Mouse (Mus musculus): Measurements from ENCODE around the gene Cdh13. TPM values are rescaled to one million over a fixed set of nuclear protein-coding genes. Genes with fewer than 3 reads are reported as not detected.

Cdh13 gene
- polyA plus RNA-seq, 1 experiment from 2014 or later, result 18.2 TPM

GRCm38 (mm10) chr8:118272493-118272892 is 11.0 kb upstream of the Cdh13 start:
- Histone ChIP-seq H3K9me3 (ENCODE audit: control insufficient read depth, low read length) (no peaks in the 10 kb centered on the region), H3K9ac (ENCODE audit: low read length) (no peak overlapping the region), H3K27ac (ENCODE audit: low read depth) (no peak overlapping the region), H3K4me3 (ENCODE audit: low read depth, low read length) (no peak overlapping the region), H3K27me3 (replicated peaks; ENCODE audit: control insufficient read depth, insufficient read depth, low read length) (no peaks in the 10 kb centered on the region), H3K4me1 (replicated peaks; ENCODE audit: control insufficient read depth, insufficient read depth, low read length) (no peaks in the 10 kb centered on the region; the same call in 1 of the 2 replicates), H3K4me2 (ENCODE audit: low read length) (no peak overlapping the region), H3K36me3 (ENCODE audit: control insufficient read depth, insufficient read depth, low read length) (no peaks in the 10 kb centered on the region)
- 74% methylated on average over 1 of the region's 1 CpGs for WGBS
- DNase-seq (ENCODE audit: low spot score), result no peak
- ATAC-seq (replicated peaks; ENCODE audit: low FRiP score, low TSS enrichment, low read depth), result no peak

- H3K9me3 ChIP-seq (ENCODE audit: control insufficient read depth, low read length), result no peaks in the 10 kb centered on the region
- no peak overlapping the region for H3K27ac ChIP-seq (ENCODE audit: low read depth)
- H3K4me1 ChIP-seq (replicated peaks; ENCODE audit: control insufficient read depth, insufficient read depth, low read length), result no peaks in the 10 kb centered on the region; the same call in 1 of the 2 replicates
- no peak overlapping the region for H3K4me2 ChIP-seq (ENCODE audit: low read length)
- no peaks in the 10 kb centered on the region for H3K36me3 ChIP-seq (ENCODE audit: control insufficient read depth, insufficient read depth, low read length)
- H3K9ac ChIP-seq (ENCODE audit: low read length), result no peak overlapping the region
- DNase-seq (ENCODE audit: low spot score), result no peak
- WGBS, result 80% methylated on average over 9 of the region's 9 CpGs
- no peaks in the 10 kb centered on the region for H3K27me3 ChIP-seq (replicated peaks; ENCODE audit: control insufficient read depth, insufficient read depth, low read length)
- no peak overlapping the region for H3K4me3 ChIP-seq (ENCODE audit: low read depth, low read length)
- no peak for ATAC-seq (replicated peaks; ENCODE audit: low FRiP score, low TSS enrichment, low read depth)
Observed at GRCm38 (mm10) chr8:118274243-118274642, 9.3 kb upstream of the Cdh13 start.

- 18% methylated on average over 4 of the region's 4 CpGs for WGBS
- ATAC-seq (replicated peaks; ENCODE audit: low FRiP score, low TSS enrichment, low read depth), result no peak
- no peak overlapping the region for H3K4me2 ChIP-seq (ENCODE audit: low read length)
- H3K4me3 ChIP-seq (ENCODE audit: low read depth, low read length), result no peak overlapping the region
- no peaks in the 10 kb centered on the region for H3K36me3 ChIP-seq (ENCODE audit: control insufficient read depth, insufficient read depth, low read length)
- DNase-seq (ENCODE audit: low spot score), result peak; percentile 87
- H3K27me3 ChIP-seq (replicated peaks; ENCODE audit: control insufficient read depth, insufficient read depth, low read length), result no peaks in the 10 kb centered on the region
- H3K9ac ChIP-seq (ENCODE audit: low read length), result no peak overlapping the region
- H3K27ac ChIP-seq (ENCODE audit: low read depth), result no peak overlapping the region
- H3K4me1 ChIP-seq (replicated peaks; ENCODE audit: control insufficient read depth, insufficient read depth, low read length), result no peaks in the 10 kb centered on the region; the same call in 1 of the 2 replicates
- no peaks in the 10 kb centered on the region for H3K9me3 ChIP-seq (ENCODE audit: control insufficient read depth, low read length)
Observed at GRCm38 (mm10) chr8:118274688-118275087, 8.8 kb upstream of the Cdh13 start.

- Histone ChIP-seq H3K9ac (ENCODE audit: low read length) (peak overlapping the region; percentile 53), H3K27me3 (replicated peaks; ENCODE audit: control insufficient read depth, insufficient read depth, low read length) (peaks cover 25% of the 10 kb centered on the region), H3K4me2 (ENCODE audit: low read length) (peak overlapping the region; percentile 87), H3K27ac (ENCODE audit: low read depth) (peak overlapping the region; percentile 22; the same call in 1 of the 2 replicates), H3K9me3 (ENCODE audit: control insufficient read depth, low read length) (no peaks in the 10 kb centered on the region), H3K4me1 (replicated peaks; ENCODE audit: control insufficient read depth, insufficient read depth, low read length) (peaks cover 10% of the 10 kb centered on the region; the same call in 1 of the 2 replicates), H3K4me3 (ENCODE audit: low read depth, low read length) (peak overlapping the region; percentile 55), H3K36me3 (ENCODE audit: control insufficient read depth, insufficient read depth, low read length) (no peaks in the 10 kb centered on the region)
- 2% methylated on average over 45 of the region's 46 CpGs for WGBS
- ATAC-seq (replicated peaks; ENCODE audit: low FRiP score, low TSS enrichment, low read depth) (peak; percentile 59; the same call in 1 of the 2 replicates), DNase-seq (ENCODE audit: low spot score) (peak; percentile 75)
Observed at GRCm38 (mm10) chr8:118284112-118285029, 838 bp downstream of the Cdh13 start.

GRCm38 (mm10) chr8:118285596-118286281 is 2.2 kb downstream of the Cdh13 start:
- DNase-seq (ENCODE audit: low spot score) (no peak), ATAC-seq (replicated peaks; ENCODE audit: low FRiP score, low TSS enrichment, low read depth) (no peak)
- Histone ChIP-seq H3K4me3 (ENCODE audit: low read depth, low read length) (no peak overlapping the region), H3K9ac (ENCODE audit: low read length) (no peak overlapping the region), H3K4me1 (replicated peaks; ENCODE audit: control insufficient read depth, insufficient read depth, low read length) (peaks cover 10% of the 10 kb centered on the region; the same call in 1 of the 2 replicates), H3K4me2 (ENCODE audit: low read length) (peak overlapping the region; percentile 87), H3K27me3 (replicated peaks; ENCODE audit: control insufficient read depth, insufficient read depth, low read length) (peaks cover 25% of the 10 kb centered on the region), H3K36me3 (ENCODE audit: control insufficient read depth, insufficient read depth, low read length) (no peaks in the 10 kb centered on the region), H3K9me3 (ENCODE audit: control insufficient read depth, low read length) (no peaks in the 10 kb centered on the region), H3K27ac (ENCODE audit: low read depth) (no peak overlapping the region)
- WGBS, result 37% methylated on average over 10 of the region's 10 CpGs

DNA sequence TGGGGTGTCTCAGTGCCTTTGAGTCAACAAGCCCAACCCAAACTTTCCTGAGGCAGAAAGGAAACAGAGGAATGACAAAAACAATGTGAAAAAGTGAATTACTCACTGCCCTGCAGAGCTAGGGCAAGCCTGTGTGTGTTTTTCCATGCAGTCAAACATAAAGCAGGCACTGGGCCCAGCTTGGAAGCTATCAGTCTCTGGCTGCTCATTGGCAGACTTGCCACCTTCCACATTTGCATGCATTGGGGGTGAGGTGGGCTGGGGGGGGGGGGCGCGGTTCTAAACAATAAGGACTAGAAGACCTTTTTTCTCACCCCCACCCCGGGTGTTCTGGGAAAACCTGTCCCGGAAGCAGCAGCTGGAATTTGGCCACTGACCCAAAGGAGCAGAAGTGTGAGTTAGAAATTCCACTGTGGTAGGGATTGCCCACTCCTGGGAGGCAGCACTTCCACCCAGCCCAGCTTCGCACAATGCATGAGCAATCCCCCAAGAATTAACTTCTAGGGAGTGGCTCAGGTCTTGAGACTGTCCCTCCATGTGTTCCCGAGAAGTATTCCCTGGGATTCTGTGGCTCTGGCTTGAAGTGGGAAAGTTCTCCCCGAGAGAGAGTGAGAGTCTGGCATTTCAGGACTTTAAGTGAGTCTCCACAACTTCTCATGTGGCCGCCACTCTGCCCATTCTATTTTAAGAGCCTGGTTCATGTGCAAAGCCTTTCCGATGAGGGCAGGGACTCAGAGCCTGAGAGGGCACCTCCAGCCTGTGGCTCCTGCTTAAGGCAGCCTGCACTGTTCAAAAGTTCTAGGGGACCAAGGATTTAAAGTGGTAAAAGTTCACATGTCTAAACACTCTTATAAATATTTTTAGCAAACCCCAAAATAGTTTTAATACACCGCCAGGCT is 3.0 kb downstream of the Cdh13 start:
- peaks cover 25% of the 10 kb centered on the region for H3K27me3 ChIP-seq (replicated peaks; ENCODE audit: control insufficient read depth, insufficient read depth, low read length)
- 24% methylated on average over 10 of the region's 10 CpGs for WGBS
- H3K4me1 ChIP-seq (replicated peaks; ENCODE audit: control insufficient read depth, insufficient read depth, low read length), result peaks cover 10% of the 10 kb centered on the region; the same call in 1 of the 2 replicates
- no peak overlapping the region for H3K4me3 ChIP-seq (ENCODE audit: low read depth, low read length)
- DNase-seq (ENCODE audit: low spot score) (no peak), ATAC-seq (replicated peaks; ENCODE audit: low FRiP score, low TSS enrichment, low read depth) (no peak)
- no peak overlapping the region for H3K27ac ChIP-seq (ENCODE audit: low read depth)
- no peaks in the 10 kb centered on the region for H3K9me3 ChIP-seq (ENCODE audit: control insufficient read depth, low read length)
- H3K36me3 ChIP-seq (ENCODE audit: control insufficient read depth, insufficient read depth, low read length), result no peaks in the 10 kb centered on the region
- no peak overlapping the region for H3K9ac ChIP-seq (ENCODE audit: low read length)
- H3K4me2 ChIP-seq (ENCODE audit: low read length), result no peak overlapping the region; the same call in 1 of the 2 replicates

- Histone ChIP-seq H3K9ac (ENCODE audit: low read length) (no peak overlapping the region), H3K4me3 (ENCODE audit: low read depth, low read length) (no peak overlapping the region), H3K4me1 (replicated peaks; ENCODE audit: control insufficient read depth, insufficient read depth, low read length) (peaks cover 10% of the 10 kb centered on the region; the same call in 1 of the 2 replicates), H3K9me3 (ENCODE audit: control insufficient read depth, low read length) (no peaks in the 10 kb centered on the region), H3K27ac (ENCODE audit: low read depth) (no peak overlapping the region), H3K27me3 (replicated peaks; ENCODE audit: control insufficient read depth, insufficient read depth, low read length) (peaks cover 20% of the 10 kb centered on the region), H3K4me2 (ENCODE audit: low read length) (no peak overlapping the region), H3K36me3 (ENCODE audit: control insufficient read depth, insufficient read depth, low read length) (no peaks in the 10 kb centered on the region)
- no peak for DNase-seq (ENCODE audit: low spot score)
- WGBS, result 37% methylated on average over 9 of the region's 9 CpGs
- ATAC-seq (replicated peaks; ENCODE audit: low FRiP score, low TSS enrichment, low read depth), result no peak
Observed at GRCm38 (mm10) chr8:118287496-118287895, 4.0 kb downstream of the Cdh13 start.

Measured in intestine, embryonic 14.5 days (tissue).